Mouse (Mus musculus): ENCODE measurements at regions not wholly inside any gene's neighbourhood (a gene's known extent, or its start where the extent isn't known, plus 50 kb on each side); places are given as distances from the start of the nearest gene placed in this dataset.

- Histone ChIP-seq H3K4me3 (ENCODE audit: insufficient read depth, low read length) (no peak overlapping the region), H3K27ac (ENCODE audit: insufficient read depth, low read depth, low read length) (no peak overlapping the region), H3K4me1 (ENCODE audit: control insufficient read depth, insufficient read depth, low read length) (no peaks in the 10 kb centered on the region)
- no peak for TF ChIP-seq POLR2A (IDR thresholded peaks at IDR 0.05; ENCODE audit: borderline replicate concordance, low read depth, low read length)
- no peak for TF ChIP-seq CTCF (IDR thresholded peaks at IDR 0.05; ENCODE audit: low read depth, low read length)
Observed at GRCm38 (mm10) chr8:89392749-89393148, 348.8 kb upstream of the Sall1 start.

- Histone ChIP-seq H3K27ac (ENCODE audit: insufficient read depth, low read depth, low read length) (no peak overlapping the region), H3K4me1 (ENCODE audit: control insufficient read depth, insufficient read depth, low read length) (no peaks in the 10 kb centered on the region), H3K4me3 (ENCODE audit: insufficient read depth, low read length) (no peak overlapping the region)
- TF ChIP-seq CTCF (IDR thresholded peaks at IDR 0.05; ENCODE audit: low read depth, low read length) (no peak), POLR2A (IDR thresholded peaks at IDR 0.05; ENCODE audit: borderline replicate concordance, low read depth, low read length) (no peak)
Observed at GRCm38 (mm10) chr8:89388761-89389160, 344.8 kb upstream of the Sall1 start.

GRCm38 (mm10) chr8:89387295-89387694, 343.3 kb upstream of the Sall1 start:
- TF ChIP-seq POLR2A (IDR thresholded peaks at IDR 0.05; ENCODE audit: borderline replicate concordance, low read depth, low read length) (no peak), CTCF (IDR thresholded peaks at IDR 0.05; ENCODE audit: low read depth, low read length) (no peak)
- no peaks in the 10 kb centered on the region for H3K4me1 ChIP-seq (ENCODE audit: control insufficient read depth, insufficient read depth, low read length)
- H3K27ac ChIP-seq (ENCODE audit: insufficient read depth, low read depth, low read length), result no peak overlapping the region
- H3K4me3 ChIP-seq (ENCODE audit: insufficient read depth, low read length), result no peak overlapping the region

- no peaks in the 10 kb centered on the region for H3K4me1 ChIP-seq (ENCODE audit: control insufficient read depth, insufficient read depth, low read length)
- no peak for TF ChIP-seq POLR2A (IDR thresholded peaks at IDR 0.05; ENCODE audit: borderline replicate concordance, low read depth, low read length)
- TF ChIP-seq CTCF (IDR thresholded peaks at IDR 0.05; ENCODE audit: low read depth, low read length), result no peak
- H3K27ac ChIP-seq (ENCODE audit: insufficient read depth, low read depth, low read length), result no peak overlapping the region
- no peak overlapping the region for H3K4me3 ChIP-seq (ENCODE audit: insufficient read depth, low read length)
Observed at GRCm38 (mm10) chr8:89385028-89385427, 341.1 kb upstream of the Sall1 start.

- no peak overlapping the region for H3K27ac ChIP-seq (ENCODE audit: insufficient read depth, low read depth, low read length)
- H3K4me3 ChIP-seq (ENCODE audit: insufficient read depth, low read length), result no peak overlapping the region
- TF ChIP-seq CTCF (IDR thresholded peaks at IDR 0.05; ENCODE audit: low read depth, low read length), result no peak
- no peak for TF ChIP-seq POLR2A (IDR thresholded peaks at IDR 0.05; ENCODE audit: borderline replicate concordance, low read depth, low read length)
- no peaks in the 10 kb centered on the region for H3K4me1 ChIP-seq (ENCODE audit: control insufficient read depth, insufficient read depth, low read length)
Observed at GRCm38 (mm10) chr8:89383781-89384180, 339.8 kb upstream of the Sall1 start.

- H3K27ac ChIP-seq (ENCODE audit: insufficient read depth, low read depth, low read length), result no peak overlapping the region
- TF ChIP-seq POLR2A (IDR thresholded peaks at IDR 0.05; ENCODE audit: borderline replicate concordance, low read depth, low read length) (no peak), CTCF (IDR thresholded peaks at IDR 0.05; ENCODE audit: low read depth, low read length) (no peak)
- H3K4me1 ChIP-seq (ENCODE audit: control insufficient read depth, insufficient read depth, low read length), result no peaks in the 10 kb centered on the region
- H3K4me3 ChIP-seq (ENCODE audit: insufficient read depth, low read length), result no peak overlapping the region
Observed at GRCm38 (mm10) chr8:89382538-89383380, 338.8 kb upstream of the Sall1 start.

GRCm38 (mm10) chr8:89380436-89380835, 336.5 kb upstream of the Sall1 start:
- Histone ChIP-seq H3K4me1 (ENCODE audit: control insufficient read depth, insufficient read depth, low read length) (no peaks in the 10 kb centered on the region), H3K27ac (ENCODE audit: insufficient read depth, low read depth, low read length) (no peak overlapping the region), H3K4me3 (ENCODE audit: insufficient read depth, low read length) (no peak overlapping the region)
- TF ChIP-seq POLR2A (IDR thresholded peaks at IDR 0.05; ENCODE audit: borderline replicate concordance, low read depth, low read length) (no peak), CTCF (IDR thresholded peaks at IDR 0.05; ENCODE audit: low read depth, low read length) (no peak)

GRCm38 (mm10) chr8:89372761-89373160, 328.8 kb upstream of the Sall1 start:
- Histone ChIP-seq H3K27ac (ENCODE audit: insufficient read depth, low read depth, low read length) (no peak overlapping the region), H3K4me3 (ENCODE audit: insufficient read depth, low read length) (no peak overlapping the region), H3K4me1 (ENCODE audit: control insufficient read depth, insufficient read depth, low read length) (no peaks in the 10 kb centered on the region)
- TF ChIP-seq POLR2A (IDR thresholded peaks at IDR 0.05; ENCODE audit: borderline replicate concordance, low read depth, low read length) (no peak), CTCF (IDR thresholded peaks at IDR 0.05; ENCODE audit: low read depth, low read length) (no peak)

GRCm38 (mm10) chr8:89371773-89372132, 327.8 kb upstream of the Sall1 start:
- H3K4me1 ChIP-seq (ENCODE audit: control insufficient read depth, insufficient read depth, low read length), result no peaks in the 10 kb centered on the region
- H3K4me3 ChIP-seq (ENCODE audit: insufficient read depth, low read length), result no peak overlapping the region
- no peak overlapping the region for H3K27ac ChIP-seq (ENCODE audit: insufficient read depth, low read depth, low read length)
- TF ChIP-seq CTCF (IDR thresholded peaks at IDR 0.05; ENCODE audit: low read depth, low read length) (no peak), POLR2A (IDR thresholded peaks at IDR 0.05; ENCODE audit: borderline replicate concordance, low read depth, low read length) (no peak)

- TF ChIP-seq CTCF (IDR thresholded peaks at IDR 0.05; ENCODE audit: low read depth, low read length), result no peak
- Histone ChIP-seq H3K4me1 (ENCODE audit: control insufficient read depth, insufficient read depth, low read length) (no peaks in the 10 kb centered on the region), H3K4me3 (ENCODE audit: insufficient read depth, low read length) (no peak overlapping the region), H3K27ac (ENCODE audit: insufficient read depth, low read depth, low read length) (no peak overlapping the region)
Observed at GRCm38 (mm10) chr8:89370816-89371772, 327.1 kb upstream of the Sall1 start.
